Mouse (Mus musculus): Measurements from ENCODE around the gene Tnrc6c. TPM values are rescaled to one million over a fixed set of nuclear protein-coding genes. Genes with fewer than 3 reads are reported as not detected.

Tnrc6c gene
- polyA plus RNA-seq, 1 experiment from 2014 or later: 25.0 TPM

- WGBS: 88% methylated on average over 8 of the region's 8 CpGs
- Histone ChIP-seq H3K36me3 (replicated peaks) (peaks cover 98% of the 10 kb centered on the region), H3K27me3 (no peaks in the 10 kb centered on the region), H3K4me2 (no peak overlapping the region), H3K4me3 (replicated peaks) (no peak overlapping the region), H3K9me3 (no peaks in the 10 kb centered on the region), H3K9ac (no peak overlapping the region), H3K4me1 (no peaks in the 10 kb centered on the region), H3K27ac (no peak overlapping the region)
- ATAC-seq (ENCODE audit: low FRiP score): no peak
These were observed 88.2 kb downstream of the Tnrc6c start for GRCm38 (mm10) chr11:117742243-117742642.

DNA sequence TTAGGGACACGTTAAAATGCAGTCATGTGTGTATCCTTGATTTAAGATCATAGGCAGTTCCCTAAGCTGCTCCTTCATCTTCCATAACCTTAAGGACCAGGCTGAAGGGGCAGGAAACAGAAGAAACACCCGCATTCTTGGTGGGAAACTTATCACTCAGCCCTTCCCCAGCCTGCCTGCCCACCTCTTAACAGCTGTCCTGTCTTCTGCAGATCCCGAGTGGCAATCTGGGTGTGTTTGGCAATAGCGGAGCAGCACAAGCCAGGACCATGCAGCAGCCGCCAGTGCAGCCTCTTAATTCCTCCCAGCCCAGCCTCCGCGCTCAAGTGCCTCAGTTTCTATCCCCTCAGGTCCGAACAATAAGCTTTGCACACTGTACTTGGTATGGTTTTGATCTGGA is 88.6 kb downstream of the Tnrc6c start:
- Histone ChIP-seq H3K27me3 (no peaks in the 10 kb centered on the region), H3K9me3 (no peaks in the 10 kb centered on the region), H3K27ac (no peak overlapping the region), H3K36me3 (replicated peaks) (peaks cover 98% of the 10 kb centered on the region), H3K9ac (no peak overlapping the region), H3K4me2 (no peak overlapping the region), H3K4me3 (replicated peaks) (no peak overlapping the region), H3K4me1 (no peaks in the 10 kb centered on the region)
- WGBS: 91% methylated on average over 8 of the region's 8 CpGs
- ATAC-seq (ENCODE audit: low FRiP score): no peak

GRCm38 (mm10) chr11:117743454-117744030 is 89.5 kb downstream of the Tnrc6c start:
- WGBS: 79% methylated on average over 4 of the region's 4 CpGs
- no peaks in the 10 kb centered on the region for H3K9me3 ChIP-seq
- no peak overlapping the region for H3K4me3 ChIP-seq (replicated peaks)
- peaks cover 98% of the 10 kb centered on the region for H3K36me3 ChIP-seq (replicated peaks)
- no peak overlapping the region for H3K4me2 ChIP-seq
- no peak for ATAC-seq (ENCODE audit: low FRiP score)
- no peaks in the 10 kb centered on the region for H3K27me3 ChIP-seq
- H3K9ac ChIP-seq: no peak overlapping the region
- H3K4me1 ChIP-seq: no peaks in the 10 kb centered on the region
- no peak overlapping the region for H3K27ac ChIP-seq

DNA sequence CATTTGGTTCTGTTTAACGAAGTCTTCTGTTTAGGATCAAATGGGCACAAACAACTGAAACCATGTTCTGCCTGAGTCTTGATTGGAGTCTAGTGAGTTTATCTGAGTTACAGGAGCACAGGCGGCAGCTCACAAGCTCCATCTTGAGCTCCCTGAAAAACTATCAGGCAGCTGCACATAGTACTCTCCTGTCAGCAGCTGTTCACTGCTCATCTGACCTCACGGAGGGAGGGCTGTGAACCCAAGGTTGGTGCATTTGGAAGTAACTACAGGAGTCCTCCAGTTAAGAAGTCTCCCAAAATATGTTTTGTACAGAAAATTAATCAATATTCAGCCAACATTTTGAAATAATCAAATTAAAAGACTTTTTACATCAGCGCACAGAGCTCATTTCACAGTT is 94.5 kb downstream of the Tnrc6c start:
- Histone ChIP-seq H3K27me3 (no peaks in the 10 kb centered on the region), H3K27ac (no peak overlapping the region), H3K4me3 (replicated peaks) (no peak overlapping the region), H3K36me3 (replicated peaks) (peaks cover 98% of the 10 kb centered on the region), H3K9me3 (no peaks in the 10 kb centered on the region), H3K9ac (no peak overlapping the region), H3K4me1 (no peaks in the 10 kb centered on the region), H3K4me2 (no peak overlapping the region)
- 91% methylated on average over 4 of the region's 4 CpGs for WGBS
- no peak for ATAC-seq (ENCODE audit: low FRiP score)

- WGBS: 93% methylated on average over 10 of the region's 10 CpGs
- Histone ChIP-seq H3K9me3 (no peaks in the 10 kb centered on the region), H3K27ac (no peak overlapping the region), H3K4me3 (replicated peaks) (no peak overlapping the region), H3K4me2 (no peak overlapping the region), H3K27me3 (no peaks in the 10 kb centered on the region), H3K36me3 (replicated peaks) (peaks cover 97% of the 10 kb centered on the region), H3K9ac (no peak overlapping the region), H3K4me1 (no peaks in the 10 kb centered on the region)
- ATAC-seq (ENCODE audit: low FRiP score): no peak
These were observed 95.3 kb downstream of the Tnrc6c start for GRCm38 (mm10) chr11:117749414-117749813.

DNA sequence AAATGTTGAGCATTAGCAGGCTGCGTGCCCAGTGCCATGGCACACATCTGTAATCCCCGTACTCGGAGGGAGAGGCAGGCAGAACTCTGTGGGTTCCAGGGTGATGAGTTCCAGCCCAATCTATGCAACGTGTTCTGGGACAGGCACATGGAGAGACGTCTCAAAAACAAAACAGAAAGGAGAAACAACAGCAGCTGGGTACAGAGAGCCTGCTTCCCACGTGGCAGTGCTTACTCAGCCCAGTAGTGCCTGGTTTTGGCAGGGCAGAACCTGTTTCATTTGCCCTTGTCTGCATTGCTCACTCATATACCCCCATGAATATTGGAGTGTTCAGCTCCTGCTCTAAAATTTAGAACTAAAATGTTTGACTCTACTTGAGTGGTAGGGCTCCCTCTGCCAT is 97.5 kb downstream of the Tnrc6c start:
- Histone ChIP-seq H3K27ac (no peak overlapping the region), H3K9ac (no peak overlapping the region), H3K36me3 (replicated peaks) (peaks cover 97% of the 10 kb centered on the region), H3K27me3 (no peaks in the 10 kb centered on the region), H3K4me3 (replicated peaks) (no peak overlapping the region), H3K4me2 (no peak overlapping the region), H3K9me3 (no peaks in the 10 kb centered on the region), H3K4me1 (no peaks in the 10 kb centered on the region)
- 90% methylated on average over 6 of the region's 6 CpGs for WGBS
- ATAC-seq (ENCODE audit: low FRiP score): no peak

DNA sequence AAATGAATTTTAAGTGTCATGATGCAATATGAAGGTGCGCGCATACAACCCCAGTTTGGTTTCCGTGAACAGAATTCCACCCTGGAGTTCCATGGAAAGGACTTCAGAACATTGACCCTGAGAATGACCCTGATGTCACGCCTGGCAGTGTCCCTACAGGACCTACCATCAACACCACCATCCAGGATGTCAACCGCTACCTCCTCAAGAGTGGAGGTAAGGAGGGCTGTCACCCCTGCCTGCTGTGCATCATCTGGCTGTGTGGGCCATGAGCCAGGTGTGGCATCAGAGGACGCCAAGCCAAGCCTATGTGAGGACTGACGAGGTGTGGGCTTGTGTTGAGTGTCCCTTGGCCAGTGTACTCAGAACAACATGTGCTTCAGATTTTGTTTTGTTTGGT is 101.8 kb downstream of the Tnrc6c start:
- Histone ChIP-seq H3K9me3 (no peaks in the 10 kb centered on the region), H3K27me3 (no peaks in the 10 kb centered on the region), H3K4me3 (replicated peaks) (no peak overlapping the region), H3K4me2 (no peak overlapping the region), H3K27ac (no peak overlapping the region), H3K9ac (no peak overlapping the region), H3K36me3 (replicated peaks) (peaks cover 99% of the 10 kb centered on the region), H3K4me1 (no peaks in the 10 kb centered on the region)
- WGBS: 95% methylated on average over 7 of the region's 7 CpGs
- ATAC-seq (ENCODE audit: low FRiP score): no peak

DNA sequence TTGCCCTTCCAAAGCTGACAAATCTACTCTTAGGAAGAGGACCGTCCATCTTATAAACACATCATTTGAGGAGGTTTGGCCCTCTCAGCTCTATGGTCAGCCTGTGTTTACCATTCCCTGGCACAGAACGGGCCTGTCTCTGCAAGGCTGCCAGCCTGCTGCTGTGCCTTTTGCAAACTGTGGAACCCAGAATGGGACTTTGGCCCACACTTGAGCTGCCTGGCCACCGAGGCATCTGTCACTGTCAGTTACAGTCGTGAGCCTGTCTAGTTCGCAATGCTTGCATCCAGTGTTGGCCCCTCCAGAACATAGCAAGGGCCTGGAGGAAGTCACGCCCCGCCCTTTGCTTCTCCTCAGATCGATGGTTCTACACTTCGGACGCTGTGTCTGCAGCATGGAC is 105.2 kb downstream of the Tnrc6c start:
- WGBS: 96% methylated on average over 10 of the region's 10 CpGs
- H3K4me3 ChIP-seq (replicated peaks): no peak overlapping the region
- no peaks in the 10 kb centered on the region for H3K9me3 ChIP-seq
- no peak for ATAC-seq (ENCODE audit: low FRiP score)
- no peaks in the 10 kb centered on the region for H3K27me3 ChIP-seq
- H3K27ac ChIP-seq: no peak overlapping the region
- H3K36me3 ChIP-seq (replicated peaks): peaks cover 94% of the 10 kb centered on the region
- no peak overlapping the region for H3K4me2 ChIP-seq
- no peaks in the 10 kb centered on the region for H3K4me1 ChIP-seq
- no peak overlapping the region for H3K9ac ChIP-seq

- Histone ChIP-seq H3K36me3 (replicated peaks) (peaks cover 88% of the 10 kb centered on the region), H3K27ac (no peak overlapping the region; the same call in 1 of the 2 replicates), H3K4me2 (no peak overlapping the region), H3K9me3 (no peaks in the 10 kb centered on the region), H3K4me1 (no peaks in the 10 kb centered on the region), H3K27me3 (no peaks in the 10 kb centered on the region), H3K4me3 (replicated peaks) (no peak overlapping the region), H3K9ac (no peak overlapping the region)
- ATAC-seq (ENCODE audit: low FRiP score): no peak
- WGBS: 94% methylated on average over 26 of the region's 26 CpGs
These were observed 106.5 kb downstream of the Tnrc6c start for GRCm38 (mm10) chr11:117760374-117761119.

- Histone ChIP-seq H3K4me3 (replicated peaks) (no peak overlapping the region), H3K36me3 (replicated peaks) (peaks cover 75% of the 10 kb centered on the region), H3K9me3 (no peaks in the 10 kb centered on the region), H3K4me2 (no peak overlapping the region), H3K4me1 (no peaks in the 10 kb centered on the region), H3K27ac (no peak overlapping the region), H3K27me3 (no peaks in the 10 kb centered on the region), H3K9ac (no peak overlapping the region)
- ATAC-seq (ENCODE audit: low FRiP score): no peak
- 91% methylated on average over 13 of the region's 13 CpGs for WGBS
These were observed 107.7 kb downstream of the Tnrc6c start for GRCm38 (mm10) chr11:117761801-117762200.

- WGBS: 94% methylated on average over 12 of the region's 12 CpGs
- no peaks in the 10 kb centered on the region for H3K27me3 ChIP-seq
- H3K27ac ChIP-seq: no peak overlapping the region
- no peaks in the 10 kb centered on the region for H3K4me1 ChIP-seq
- H3K9ac ChIP-seq: no peak overlapping the region
- H3K9me3 ChIP-seq: no peaks in the 10 kb centered on the region
- H3K4me3 ChIP-seq (replicated peaks): no peak overlapping the region
- ATAC-seq (ENCODE audit: low FRiP score): no peak
- no peak overlapping the region for H3K4me2 ChIP-seq
- peaks cover 71% of the 10 kb centered on the region for H3K36me3 ChIP-seq (replicated peaks)
These were observed 108.2 kb downstream of the Tnrc6c start for GRCm38 (mm10) chr11:117762246-117762645.

DNA sequence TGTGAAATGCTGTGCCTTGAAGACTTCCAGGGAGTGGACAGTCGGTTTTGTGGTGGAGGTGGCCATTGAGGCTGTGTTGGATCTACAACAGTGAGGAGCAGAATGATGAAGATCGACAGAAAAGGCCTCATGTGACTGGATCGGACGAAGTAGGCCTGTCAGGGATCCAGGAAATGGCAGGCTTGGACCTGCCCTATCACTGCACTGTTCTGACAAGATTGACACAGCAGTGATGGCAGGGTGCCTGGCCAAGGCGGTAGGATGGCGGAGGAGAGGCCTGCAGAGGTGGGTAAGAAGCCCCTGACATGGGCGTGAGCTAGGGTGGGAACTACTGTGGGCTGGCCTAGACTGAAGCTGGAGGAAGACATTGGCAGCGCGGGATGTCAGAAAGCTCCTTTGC is 110.2 kb downstream of the Tnrc6c start:
- Histone ChIP-seq H3K27ac (no peak overlapping the region), H3K9ac (no peak overlapping the region), H3K9me3 (no peaks in the 10 kb centered on the region), H3K27me3 (no peaks in the 10 kb centered on the region), H3K4me2 (no peak overlapping the region), H3K36me3 (replicated peaks) (peaks cover 50% of the 10 kb centered on the region), H3K4me3 (replicated peaks) (no peak overlapping the region), H3K4me1 (peaks cover 1% of the 10 kb centered on the region)
- ATAC-seq (ENCODE audit: low FRiP score): no peak
- 91% methylated on average over 9 of the region's 9 CpGs for WGBS

- 86% methylated on average over 5 of the region's 5 CpGs for WGBS
These were observed 111.3 kb downstream of the Tnrc6c start for GRCm38 (mm10) chr11:117765361-117765760.

More at GRCm38 (mm10) chr11:117765361-117765760, 111.3 kb downstream of the Tnrc6c start:
- H3K27ac ChIP-seq: no peak overlapping the region
- peaks cover 42% of the 10 kb centered on the region for H3K36me3 ChIP-seq (replicated peaks)
- H3K9ac ChIP-seq: no peak overlapping the region
- H3K4me2 ChIP-seq: no peak overlapping the region
- H3K9me3 ChIP-seq: no peaks in the 10 kb centered on the region
- no peaks in the 10 kb centered on the region for H3K27me3 ChIP-seq
- no peak overlapping the region for H3K4me3 ChIP-seq (replicated peaks)
- peaks cover 12% of the 10 kb centered on the region for H3K4me1 ChIP-seq
- ATAC-seq (ENCODE audit: low FRiP score): no peak
